Mouse (Mus musculus) liver, embryonic 14.5 days (tissue): ENCODE results near the gene Rapgef4.

Experiments
- CTCF ChIP-seq: IDR thresholded peaks from 2 replicates; pipeline ENCODE4 v1.5.1; 2016; ENCODE audit warnings: antibody characterized with exemption, low read depth, control low read depth
- EP300 ChIP-seq: IDR thresholded peaks from 2 replicates; pipeline ENCODE4 v1.6.1; 2016; ENCODE audit warnings: antibody characterized with exemption, low read depth

DNA sequence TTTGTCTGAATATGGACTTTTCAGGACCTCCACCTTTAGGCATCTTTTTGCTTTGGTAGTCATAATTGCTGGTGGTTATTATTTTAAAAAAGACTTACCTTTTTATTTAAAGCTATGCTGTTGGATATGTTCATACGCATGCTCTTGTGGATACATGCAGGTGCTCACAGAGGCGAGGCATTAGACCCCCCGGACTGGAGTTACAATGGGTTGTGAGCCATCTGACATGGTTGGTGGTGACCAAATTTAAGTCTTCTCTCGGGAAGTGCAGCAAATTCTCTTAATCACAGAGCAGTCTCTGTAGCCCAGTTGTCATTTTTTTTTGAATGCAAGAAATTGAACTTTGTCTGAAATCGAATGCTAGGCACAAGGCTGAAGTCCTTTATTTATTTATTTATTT, 40.4 kb downstream of the Rapgef4 start:
- TF ChIP-seq CTCF (no peak), EP300 (no peak)
